Mouse (Mus musculus): ENCODE measurements around the gene Trim65. TPM values are rescaled to one million over a fixed set of nuclear protein-coding genes. Genes with fewer than 3 reads are reported as not detected.
"Not testable (repeated sequence)": the region's sequence is repeated elsewhere in the genome, so short reads cannot be mapped to it uniquely, and the experiment has no call there.

Gene Trim65
- polyA plus RNA-seq, 1 experiment from 2014 or later: 3.3 TPM

- DNase-seq (ENCODE audit: low spot score) (no peak), ATAC-seq (ENCODE audit: low FRiP score, low TSS enrichment) (no peak)
- H3K4me1 ChIP-seq (replicated peaks; ENCODE audit: control insufficient read depth, insufficient read depth): peaks cover under 1% of the 10 kb centered on the region
- H3K4me2 ChIP-seq (replicated peaks; ENCODE audit: low read depth): no peak overlapping the region
- TF ChIP-seq EP300 (optimal IDR thresholded peaks at IDR 0.05): no peak
- no peaks in the 10 kb centered on the region for H3K9me3 ChIP-seq (ENCODE audit: control insufficient read depth, low read length)
- H3K9ac ChIP-seq (ENCODE audit: low read length): no peak overlapping the region
- H3K4me3 ChIP-seq (ENCODE audit: low read depth, low read length): no peak overlapping the region
- H3K27me3 ChIP-seq (ENCODE audit: control insufficient read depth, insufficient read depth, low read length): no peaks in the 10 kb centered on the region
- no peaks in the 10 kb centered on the region for H3K36me3 ChIP-seq (ENCODE audit: control insufficient read depth, insufficient read depth, low read length)
- WGBS: 47% methylated on average over 16 of the region's 16 CpGs
- 0 out of 2 replicates have a peak overlapping the region, but pooled peaks have one; percentile 18 for H3K27ac ChIP-seq (replicated peaks)
These were observed 37.0 kb downstream of the Trim65 start for GRCm38 (mm10) chr11:116093771-116094565.

GRCm38 (mm10) chr11:116092959-116093358 is 38.0 kb downstream of the Trim65 start:
- H3K9ac ChIP-seq (ENCODE audit: low read length); H3K27me3 ChIP-seq (ENCODE audit: control insufficient read depth, insufficient read depth, low read length); DNase-seq (ENCODE audit: low spot score); H3K4me1 ChIP-seq (replicated peaks; ENCODE audit: control insufficient read depth, insufficient read depth); ATAC-seq (ENCODE audit: low FRiP score, low TSS enrichment); H3K4me3 ChIP-seq (ENCODE audit: low read depth, low read length); H3K36me3 ChIP-seq (ENCODE audit: control insufficient read depth, insufficient read depth, low read length); H3K9me3 ChIP-seq (ENCODE audit: control insufficient read depth, low read length); H3K27ac ChIP-seq (replicated peaks); H3K4me2 ChIP-seq (replicated peaks; ENCODE audit: low read depth): not testable (repeated sequence)
- 93% methylated on average over 6 of the region's 6 CpGs for WGBS
- TF ChIP-seq CTCF (IDR thresholded peaks at IDR 0.05; ENCODE audit: low read depth): 0 out of 2 replicates have a peak, but pooled peaks have one; percentile 21

DNA sequence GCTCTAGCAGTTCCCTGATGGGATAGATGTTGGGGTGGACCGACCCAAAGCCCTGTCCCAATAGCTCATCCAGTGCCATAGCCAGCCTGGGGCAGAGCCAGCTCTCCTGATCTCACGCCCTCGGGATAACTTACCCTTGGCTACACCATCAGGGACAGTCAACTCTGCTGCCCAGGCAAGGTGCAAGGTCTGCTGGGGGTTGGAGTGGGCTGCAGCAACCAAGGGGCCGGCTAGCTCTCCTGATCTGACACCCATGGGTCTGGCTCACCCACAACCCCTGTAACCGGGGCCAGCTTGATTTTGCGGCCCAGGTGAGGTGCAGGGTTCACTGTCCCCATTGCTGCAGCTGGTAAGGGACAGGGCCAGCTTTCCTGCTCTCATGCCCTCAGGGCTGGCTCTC is 39.3 kb downstream of the Trim65 start:
- H3K27me3 ChIP-seq (ENCODE audit: control insufficient read depth, insufficient read depth, low read length): no peaks in the 10 kb centered on the region
- no peaks in the 10 kb centered on the region for H3K9me3 ChIP-seq (ENCODE audit: control insufficient read depth, low read length)
- no peak for DNase-seq (ENCODE audit: low spot score)
- H3K36me3 ChIP-seq (ENCODE audit: control insufficient read depth, insufficient read depth, low read length): no peaks in the 10 kb centered on the region
- ATAC-seq (ENCODE audit: low FRiP score, low TSS enrichment): no peak
- no peak overlapping the region for H3K4me3 ChIP-seq (ENCODE audit: low read depth, low read length)
- H3K27ac ChIP-seq (replicated peaks): no peak overlapping the region
- 0 out of 2 replicates have a peak, but pooled peaks cover 2% of the 10 kb centered on the region for H3K4me1 ChIP-seq (replicated peaks; ENCODE audit: control insufficient read depth, insufficient read depth)
- H3K9ac ChIP-seq (ENCODE audit: low read length): no peak overlapping the region
- TF ChIP-seq CTCF (IDR thresholded peaks at IDR 0.05; ENCODE audit: low read depth) (no peak), EP300 (optimal IDR thresholded peaks at IDR 0.05) (no peak)
- no peak overlapping the region for H3K4me2 ChIP-seq (replicated peaks; ENCODE audit: low read depth)
- WGBS: 91% methylated on average over 6 of the region's 6 CpGs

DNA sequence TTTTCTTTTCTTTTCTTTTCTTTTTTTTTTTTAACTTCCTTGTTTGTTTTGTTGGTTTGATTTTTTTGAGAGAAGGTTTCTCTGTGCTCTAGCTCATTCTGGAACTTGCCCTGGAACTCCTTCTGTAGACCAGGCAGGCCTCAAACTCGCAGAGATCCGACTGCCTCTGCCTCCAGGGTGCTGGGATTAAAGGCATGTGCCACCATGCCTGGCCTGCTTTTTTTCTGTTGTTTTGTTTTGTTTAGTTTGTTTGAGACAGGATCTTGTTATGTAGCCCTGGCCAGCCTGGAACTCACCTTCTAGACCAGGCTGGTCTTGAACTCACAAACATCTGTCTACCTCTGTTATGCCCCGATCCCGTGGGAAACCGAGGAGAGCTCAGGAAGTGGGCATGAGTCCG is 41.4 kb downstream of the Trim65 start:
- H3K4me1 ChIP-seq (replicated peaks; ENCODE audit: control insufficient read depth, insufficient read depth): peaks cover 5% of the 10 kb centered on the region; the same call in 1 of the 2 replicates
- H3K9me3 ChIP-seq (ENCODE audit: control insufficient read depth, low read length): no peaks in the 10 kb centered on the region
- TF ChIP-seq EP300 (optimal IDR thresholded peaks at IDR 0.05) (no peak), CTCF (IDR thresholded peaks at IDR 0.05; ENCODE audit: low read depth) (no peak)
- H3K27ac ChIP-seq (replicated peaks): no peak overlapping the region
- ATAC-seq (ENCODE audit: low FRiP score, low TSS enrichment) (no peak), DNase-seq (ENCODE audit: low spot score) (no peak)
- WGBS: 90% methylated on average over 6 of the region's 6 CpGs
- H3K36me3 ChIP-seq (ENCODE audit: control insufficient read depth, insufficient read depth, low read length): no peaks in the 10 kb centered on the region
- no peaks in the 10 kb centered on the region for H3K27me3 ChIP-seq (ENCODE audit: control insufficient read depth, insufficient read depth, low read length)
- H3K9ac ChIP-seq (ENCODE audit: low read length): no peak overlapping the region
- no peak overlapping the region for H3K4me2 ChIP-seq (replicated peaks; ENCODE audit: low read depth)
- no peak overlapping the region for H3K4me3 ChIP-seq (ENCODE audit: low read depth, low read length)

- Histone ChIP-seq H3K4me2 (replicated peaks; ENCODE audit: low read depth) (no peak overlapping the region), H3K27me3 (ENCODE audit: control insufficient read depth, insufficient read depth, low read length) (no peaks in the 10 kb centered on the region), H3K4me1 (replicated peaks; ENCODE audit: control insufficient read depth, insufficient read depth) (peaks cover 5% of the 10 kb centered on the region; the same call in 1 of the 2 replicates), H3K27ac (replicated peaks) (0 out of 2 replicates have a peak overlapping the region, but pooled peaks have one; percentile 6), H3K9ac (ENCODE audit: low read length) (no peak overlapping the region), H3K4me3 (ENCODE audit: low read depth, low read length) (no peak overlapping the region), H3K36me3 (ENCODE audit: control insufficient read depth, insufficient read depth, low read length) (no peaks in the 10 kb centered on the region), H3K9me3 (ENCODE audit: control insufficient read depth, low read length) (no peaks in the 10 kb centered on the region)
- DNase-seq (ENCODE audit: low spot score) (no peak), ATAC-seq (ENCODE audit: low FRiP score, low TSS enrichment) (no peak)
- WGBS: 66% methylated on average over 11 of the region's 11 CpGs
- TF ChIP-seq EP300 (optimal IDR thresholded peaks at IDR 0.05) (no peak), CTCF (IDR thresholded peaks at IDR 0.05; ENCODE audit: low read depth) (peak; percentile 53)
These were observed 42.1 kb downstream of the Trim65 start for GRCm38 (mm10) chr11:116088741-116089394.

DNA sequence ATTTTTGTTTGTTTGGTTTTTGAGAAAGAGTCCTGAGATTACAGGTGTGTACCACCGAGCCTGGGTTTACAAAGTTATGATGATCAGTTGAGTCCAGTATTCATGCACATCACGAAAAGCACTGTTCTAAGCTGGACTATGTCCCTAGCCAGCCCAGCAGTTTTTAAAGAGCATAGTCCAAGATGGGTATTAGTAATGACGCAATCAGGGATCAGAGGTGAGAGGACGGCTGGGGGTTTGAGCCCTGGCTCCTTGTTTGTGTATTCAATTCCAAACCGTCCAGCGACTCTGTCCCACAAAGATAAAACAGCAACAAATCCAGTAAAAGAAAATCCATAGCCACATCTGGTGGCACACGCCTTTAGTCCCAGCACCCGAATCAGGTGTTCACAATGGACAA is 42.7 kb downstream of the Trim65 start:
- Histone ChIP-seq H3K27me3 (ENCODE audit: control insufficient read depth, insufficient read depth, low read length) (no peaks in the 10 kb centered on the region), H3K9me3 (ENCODE audit: control insufficient read depth, low read length) (no peaks in the 10 kb centered on the region), H3K27ac (replicated peaks) (no peak overlapping the region), H3K4me3 (ENCODE audit: low read depth, low read length) (no peak overlapping the region), H3K36me3 (ENCODE audit: control insufficient read depth, insufficient read depth, low read length) (0 out of 2 replicates have a peak, but pooled peaks cover 5% of the 10 kb centered on the region), H3K4me2 (replicated peaks; ENCODE audit: low read depth) (no peak overlapping the region), H3K4me1 (replicated peaks; ENCODE audit: control insufficient read depth, insufficient read depth) (peaks cover 5% of the 10 kb centered on the region; the same call in 1 of the 2 replicates), H3K9ac (ENCODE audit: low read length) (no peak overlapping the region)
- 66% methylated on average over 8 of the region's 8 CpGs for WGBS
- ATAC-seq (ENCODE audit: low FRiP score, low TSS enrichment) (no peak), DNase-seq (ENCODE audit: low spot score) (no peak)
- TF ChIP-seq CTCF (IDR thresholded peaks at IDR 0.05; ENCODE audit: low read depth) (no peak), EP300 (optimal IDR thresholded peaks at IDR 0.05) (no peak)

All from stomach, postnatal 0 days (tissue).